23 mouse cellular contexts compared by ENCODE assay signal in genomic region chr3:101299591-101299990, GRCm38 (mm10). TPM values are rescaled to one million over a fixed set of nuclear protein-coding genes. Genes with fewer than 3 reads are reported as not detected.
A peak's percentile ranks its signal among the peaks of the same experiment; 100 is the strongest.
DNase-seq lines count a peak whose midpoint lies in the region; ATAC-seq and TF ChIP-seq lines count a peak whose summit lies in the region.
"Had no signal": no experiment of that assay in that cellular context is flagged by ENCODE, and none has a peak within 500 bp of the region (broad histone marks: within the 10 kb centered on the region; RNA-seq: fewer than 3 reads in every experiment).

No protein-coding gene starts in this region.

- no peaks in the 10 kb centered on the region for H3K9me3 ChIP-seq in forebrain, postnatal 0 days (ENCODE audit: low read length)
- H3K9me3 ChIP-seq in forebrain, embryonic 16.5 days (ENCODE audit: control insufficient read depth, low read length) = no peaks in the 10 kb centered on the region
- H3K9me3 ChIP-seq in liver, embryonic 12.5 days (replicated peaks) = no peaks in the 10 kb centered on the region
- H3K9me3 ChIP-seq in liver, embryonic 11.5 days (ENCODE audit: control insufficient read depth, low read length) = no peaks in the 10 kb centered on the region
- H3K9me3 ChIP-seq: heart, embryonic 10.5 days; limb, embryonic 15.5 days had no signal

- no peaks in the 10 kb centered on the region for H3K27me3 ChIP-seq in forebrain, postnatal 0 days (ENCODE audit: insufficient read depth, low read length)
- H3K27me3 ChIP-seq in forebrain, embryonic 16.5 days (replicated peaks; ENCODE audit: control insufficient read depth, insufficient read depth, low read length) = no peaks in the 10 kb centered on the region
- peaks cover 22% of the 10 kb centered on the region for H3K27me3 ChIP-seq in liver, embryonic 12.5 days (replicated peaks)
- no peaks in the 10 kb centered on the region for H3K27me3 ChIP-seq in liver, embryonic 11.5 days (replicated peaks; ENCODE audit: control insufficient read depth, insufficient read depth, low read length)
- H3K27me3 ChIP-seq: CH12.LX; limb, embryonic 15.5 days had no signal

- no peak for ATAC-seq in CD4-positive, CD25-positive, alpha-beta regulatory T cell, adult 4 months
- ATAC-seq in forebrain, postnatal 0 days = no peak
- ATAC-seq in forebrain, embryonic 16.5 days = no peak
- no peak for ATAC-seq in liver, embryonic 12.5 days
- no peak for ATAC-seq in liver, embryonic 11.5 days (replicated peaks; ENCODE audit: low FRiP score)
- ATAC-seq: intestine, postnatal 0 days; liver, postnatal 0 days had no signal

- TF ChIP-seq CTCF in forebrain, postnatal 0 days (IDR thresholded peaks at IDR 0.05; ENCODE audit: low read depth) = no peak

- H3K4me2 ChIP-seq in forebrain, postnatal 0 days (ENCODE audit: low read depth) = peak overlapping the region; percentile 51; the same call in 1 of the 2 replicates
- H3K4me2 ChIP-seq in forebrain, embryonic 16.5 days (ENCODE audit: low read length) = no peak overlapping the region
- H3K4me2 ChIP-seq in liver, embryonic 12.5 days = peak overlapping the region; percentile 64
- H3K4me2 ChIP-seq in liver, embryonic 11.5 days = no peak overlapping the region; the same call in 1 of the 2 replicates

- no peak overlapping the region for H3K4me3 ChIP-seq in forebrain, postnatal 0 days (ENCODE audit: low read depth, low read length)
- no peak overlapping the region for H3K4me3 ChIP-seq in forebrain, embryonic 16.5 days (replicated peaks; ENCODE audit: low read length)
- H3K4me3 ChIP-seq in liver, embryonic 12.5 days = no peak overlapping the region
- no peak overlapping the region for H3K4me3 ChIP-seq in liver, embryonic 11.5 days (ENCODE audit: low read depth, low read length)
- H3K4me3 ChIP-seq: myocyte had no signal

- H3K9ac ChIP-seq in forebrain, postnatal 0 days = no peak overlapping the region
- no peak overlapping the region for H3K9ac ChIP-seq in forebrain, embryonic 16.5 days (replicated peaks; ENCODE audit: low read depth, low read length)
- no peak overlapping the region for H3K9ac ChIP-seq in liver, embryonic 12.5 days
- no peak overlapping the region for H3K9ac ChIP-seq in liver, embryonic 11.5 days (ENCODE audit: low read depth, low read length)
- H3K9ac ChIP-seq: limb, embryonic 15.5 days had no signal

- 67% methylated on average over 6 of the region's 6 CpGs for WGBS in forebrain, postnatal 0 days
- 74% methylated on average over 6 of the region's 6 CpGs for WGBS in forebrain, embryonic 16.5 days
- 75% methylated on average over 6 of the region's 6 CpGs for WGBS in liver, embryonic 12.5 days (ENCODE audit: insufficient replicate concordance)
- 68% methylated on average over 6 of the region's 6 CpGs for WGBS in liver, embryonic 11.5 days

- 0 out of 2 replicates have a peak, but pooled peaks cover 3% of the 10 kb centered on the region for H3K4me1 ChIP-seq in forebrain, postnatal 0 days (ENCODE audit: insufficient read depth)
- peaks cover 25% of the 10 kb centered on the region for H3K4me1 ChIP-seq in forebrain, embryonic 16.5 days (replicated peaks; ENCODE audit: control insufficient read depth, insufficient read depth, low read length)
- peaks cover 21% of the 10 kb centered on the region for H3K4me1 ChIP-seq in liver, embryonic 12.5 days
- peaks cover 13% of the 10 kb centered on the region for H3K4me1 ChIP-seq in liver, embryonic 11.5 days (replicated peaks; ENCODE audit: control insufficient read depth, insufficient read depth, low read length)

- H3K27ac ChIP-seq in forebrain, postnatal 0 days (ENCODE audit: low read depth, low read length) = peak overlapping the region; percentile 80; the same call in 1 of the 2 replicates
- H3K27ac ChIP-seq in forebrain, embryonic 16.5 days (ENCODE audit: low read length) = no peak overlapping the region
- no peak overlapping the region for H3K27ac ChIP-seq in liver, embryonic 12.5 days
- no peak overlapping the region for H3K27ac ChIP-seq in liver, embryonic 11.5 days (ENCODE audit: low read depth, low read length)
- H3K27ac ChIP-seq: limb, embryonic 15.5 days had no signal

- peak; percentile 37 for DNase-seq in CD4-positive, CD25-positive, alpha-beta regulatory T cell, adult 2 months (ENCODE audit: low read depth, low spot score)
- no peak for DNase-seq in forebrain, postnatal 0 days
- DNase-seq in liver, embryonic 11.5 days (ENCODE audit: low spot score) = no peak
- DNase-seq in adrenal gland, postnatal 14 days = peak; percentile 46
- no peak for DNase-seq in B cell, adult 2 months
- DNase-seq: cerebellum, adult 11-12 months; gastrocnemius, postnatal 36 days; liver, postnatal 0 days had no signal

- no peaks in the 10 kb centered on the region for H3K36me3 ChIP-seq in forebrain, postnatal 0 days (ENCODE audit: insufficient read depth)
- H3K36me3 ChIP-seq in forebrain, embryonic 16.5 days (ENCODE audit: control insufficient read depth, insufficient read depth) = no peaks in the 10 kb centered on the region
- H3K36me3 ChIP-seq in liver, embryonic 12.5 days = no peaks in the 10 kb centered on the region
- no peaks in the 10 kb centered on the region for H3K36me3 ChIP-seq in liver, embryonic 11.5 days (ENCODE audit: control insufficient read depth, insufficient read depth, low read length)
- H3K36me3 ChIP-seq: heart, embryonic 10.5 days; limb, embryonic 15.5 days had no signal

RNA-seq across cellular contexts. Expression of gene Cd2, which starts 11.9 kb away (rescaled TPM):
- 1,000 to 10,000 TPM; 1,558 to 1,756 TPM for polyA plus RNA-seq in CD4-positive, CD25-positive, alpha-beta regulatory T cell, adult 4 months (2017; shearing (Covaris generic))
- total RNA-seq in forebrain, postnatal 0 days (2014; rRNA removed) = 0.69 TPM in 1 of 2 replicates, not detected in the other
- polyA plus RNA-seq in forebrain, postnatal 0 days (2015; fragmentation: Nextera tagmentation; extraction: Ambion mirVana) = 0.16 and 0.35 TPM in 2 replicates
- 0.37 and 0.57 TPM in 2 replicates for polyA plus RNA-seq in forebrain, embryonic 16.5 days (2015; fragmentation: Nextera tagmentation; extraction: Ambion mirVana)
- polyA plus RNA-seq in liver, embryonic 12.5 days (2016; fragmentation: Nextera tagmentation; extraction: Ambion mirVana) = not detected in 2 replicates
- polyA plus RNA-seq in liver, embryonic 11.5 days (2014; fragmentation: Nextera tagmentation; extraction: Ambion mirVana) = not detected in 2 replicates
- 1.3 and 16.9 TPM in 2 replicates for total RNA-seq in adrenal gland, postnatal 14 days (2021)
- total RNA-seq: layer of hippocampus, postnatal 25 days; left cerebral cortex, postnatal 14 days; megakaryocyte progenitor cell, adult 5-6 weeks; MEL had no signal
- polyA plus RNA-seq: embryonic facial prominence, embryonic 11.5 days; erythroblast, embryonic 14.5 days; intestine, postnatal 0 days; limb, embryonic 15.5 days; midbrain, embryonic 14.5 days; myocyte had no signal

Comparison
In these comparisons a context has a peak if more than half of its experiments do, and no peak if none do; other contexts are left out.
1. H3K4me2 ChIP-seq: peak in forebrain, postnatal 0 days (single experiment) and liver, embryonic 12.5 days (single experiment); none in forebrain, embryonic 16.5 days (single experiment) and liver, embryonic 11.5 days (single experiment).
2. DNase-seq: peak in CD4-positive, CD25-positive, alpha-beta regulatory T cell, adult 2 months (single experiment) and adrenal gland, postnatal 14 days (single experiment); none in forebrain, postnatal 0 days (single experiment), liver, embryonic 11.5 days (single experiment) and B cell, adult 2 months (0 of 2).
3. RNA of gene Cd2, which starts 11.9 kb away (polyA plus RNA-seq): 1,558 to 1,756 TPM in CD4-positive, CD25-positive, alpha-beta regulatory T cell, adult 4 months; 0.37 to 0.57 TPM in forebrain, embryonic 16.5 days, 0.16 to 0.35 TPM in forebrain, postnatal 0 days, not detected in liver, embryonic 12.5 days and not detected in liver, embryonic 11.5 days; every median in the first group is over 100 times any median in the second.